Mouse (Mus musculus): ENCODE measurements around the gene Gm49388. TPM values are rescaled to one million over a fixed set of nuclear protein-coding genes. Genes with fewer than 3 reads are reported as not detected.

The Gm49388 gene
- not detected in 2 replicates for polyA plus RNA-seq (2012; rRNA removed; ENCODE audit: low replicate concordance)

GRCm38 (mm10) chr7:127785308-127785707 lies at the start of gene Gm49388:
Gene Gm49388 (plus strand): TSS chr7:127785608.

GRCm38 (mm10) chr7:127744366-127745045 lies 40.9 kb upstream of the Gm49388 start, which contains the start of gene Fbxl19:
Gene Fbxl19 (plus strand): TSS chr7:127744543.

GRCm38 (mm10) chr7:127769651-127770038 lies 15.8 kb upstream of the Gm49388 start, which contains the start of gene Orai3:
Gene Orai3 (plus strand): TSS chr7:127769815.

GRCm38 (mm10) chr7:127776426-127776825 lies 9.0 kb upstream of the Gm49388 start, which contains the start of gene Setd1a:
Gene Setd1a (plus strand): TSS chr7:127776670.

GRCm38 (mm10) chr7:127800435-127801009 lies 15.1 kb downstream of the Gm49388 start, which contains the start of gene Hsd3b7:
Gene Hsd3b7 (plus strand): TSS chr7:127800604.

GRCm38 (mm10) chr7:127824176-127824871 lies 38.9 kb downstream of the Gm49388 start, which contains the start of the genes Stx4a and Stx1b:
Gene Stx4a (plus strand): TSS chr7:127824294.
Gene Stx1b (minus strand): TSS chr7:127824549.

Other genes starting within 250 kb of the Gm49388 start
- gene Tmem265, start 224.2 kb upstream of the Gm49388 start, polyA plus RNA-seq (2012; rRNA removed; ENCODE audit: low replicate concordance), result not detected in 2 replicates
- gene Phkg2, start 212.3 kb upstream of the Gm49388 start, polyA plus RNA-seq (2012; rRNA removed; ENCODE audit: low replicate concordance), result 59.0 and 79.2 TPM in 2 replicates
- 7.2 and 7.9 TPM in 2 replicates for gene Ccdc189, start 197.0 kb upstream of the Gm49388 start, polyA plus RNA-seq (2012; rRNA removed; ENCODE audit: low replicate concordance)
- gene Rnf40, start 196.8 kb upstream of the Gm49388 start, polyA plus RNA-seq (2012; rRNA removed; ENCODE audit: low replicate concordance), result 26.1 and 45.6 TPM in 2 replicates
- 8.4 and 24.5 TPM in 2 replicates for gene Zfp629, start 169.8 kb upstream of the Gm49388 start, polyA plus RNA-seq (2012; rRNA removed; ENCODE audit: low replicate concordance)
- gene Bcl7c, start 76.7 kb upstream of the Gm49388 start, polyA plus RNA-seq (2012; rRNA removed; ENCODE audit: low replicate concordance), result 15.7 and 47.8 TPM in 2 replicates
- 7.2 and 19.4 TPM in 2 replicates for gene Ctf1, start 72.9 kb upstream of the Gm49388 start, polyA plus RNA-seq (2012; rRNA removed; ENCODE audit: low replicate concordance)
- 0.06 TPM in 1 of 2 replicates, not detected in the other for gene Ctf2, start 53.4 kb upstream of the Gm49388 start, polyA plus RNA-seq (2012; rRNA removed; ENCODE audit: low replicate concordance)
- 14.2 and 40.4 TPM in 2 replicates for gene Fbxl19, start 41.1 kb upstream of the Gm49388 start, polyA plus RNA-seq (2012; rRNA removed; ENCODE audit: low replicate concordance)
- 41.3 and 59.8 TPM in 2 replicates for gene Orai3, start 15.8 kb upstream of the Gm49388 start, polyA plus RNA-seq (2012; rRNA removed; ENCODE audit: low replicate concordance)
- gene Setd1a, start 8.9 kb upstream of the Gm49388 start, polyA plus RNA-seq (2012; rRNA removed; ENCODE audit: low replicate concordance), result 9.2 and 15.6 TPM in 2 replicates
- 116 and 139 TPM in 2 replicates for gene Hsd3b7, start 15.0 kb downstream of the Gm49388 start, polyA plus RNA-seq (2012; rRNA removed; ENCODE audit: low replicate concordance)
- gene Stx4a, start 38.7 kb downstream of the Gm49388 start, polyA plus RNA-seq (2012; rRNA removed; ENCODE audit: low replicate concordance), result 93.0 and 101 TPM in 2 replicates
- 26.2 and 31.8 TPM in 2 replicates for gene Stx1b, start 38.9 kb downstream of the Gm49388 start, polyA plus RNA-seq (2012; rRNA removed; ENCODE audit: low replicate concordance)
- 12.4 and 27.7 TPM in 2 replicates for gene Zfp646, start 90.6 kb downstream of the Gm49388 start, polyA plus RNA-seq (2012; rRNA removed; ENCODE audit: low replicate concordance)
- gene Zfp668, start 91.2 kb downstream of the Gm49388 start, polyA plus RNA-seq (2012; rRNA removed; ENCODE audit: low replicate concordance), result 4.4 and 8.0 TPM in 2 replicates
- gene Prss53, start 105.4 kb downstream of the Gm49388 start, polyA plus RNA-seq (2012; rRNA removed; ENCODE audit: low replicate concordance), result 3.2 and 5.8 TPM in 2 replicates
- gene Gm21974, start 109.8 kb downstream of the Gm49388 start, polyA plus RNA-seq (2012; rRNA removed; ENCODE audit: low replicate concordance), result not detected in 2 replicates
- 258 and 271 TPM in 2 replicates for gene Vkorc1, start 110.0 kb downstream of the Gm49388 start, polyA plus RNA-seq (2012; rRNA removed; ENCODE audit: low replicate concordance)
- 153 and 162 TPM in 2 replicates for gene Bckdk, start 118.5 kb downstream of the Gm49388 start, polyA plus RNA-seq (2012; rRNA removed; ENCODE audit: low replicate concordance)
- 17.5 and 22.7 TPM in 2 replicates for gene Kat8, start 126.9 kb downstream of the Gm49388 start, polyA plus RNA-seq (2012; rRNA removed; ENCODE audit: low replicate concordance)
- gene Prss8, start 144.5 kb downstream of the Gm49388 start, polyA plus RNA-seq (2012; rRNA removed; ENCODE audit: low replicate concordance), result 0.29 and 50.1 TPM in 2 replicates
- 27.9 and 44.9 TPM in 2 replicates for gene Prss36, start 161.1 kb downstream of the Gm49388 start, polyA plus RNA-seq (2012; rRNA removed; ENCODE audit: low replicate concordance)
- 242 and 409 TPM in 2 replicates for gene Fus, start 181.8 kb downstream of the Gm49388 start, polyA plus RNA-seq (2012; rRNA removed; ENCODE audit: low replicate concordance)
- 16.0 and 64.4 TPM in 2 replicates for gene Pycard, start 208.3 kb downstream of the Gm49388 start, polyA plus RNA-seq (2012; rRNA removed; ENCODE audit: low replicate concordance)
- gene Trim72, start 218.3 kb downstream of the Gm49388 start, polyA plus RNA-seq (2012; rRNA removed; ENCODE audit: low replicate concordance), result 0.24 and 0.90 TPM in 2 replicates

Data from subcutaneous adipose tissue, adult 2 months (tissue).